Mouse (Mus musculus): ENCODE measurements around the gene Gm11011.
"Not testable (repeated sequence)": the region's sequence is repeated elsewhere in the genome, so short reads cannot be mapped to it uniquely, and the experiment has no call there.

Gm11011 gene

DNA sequence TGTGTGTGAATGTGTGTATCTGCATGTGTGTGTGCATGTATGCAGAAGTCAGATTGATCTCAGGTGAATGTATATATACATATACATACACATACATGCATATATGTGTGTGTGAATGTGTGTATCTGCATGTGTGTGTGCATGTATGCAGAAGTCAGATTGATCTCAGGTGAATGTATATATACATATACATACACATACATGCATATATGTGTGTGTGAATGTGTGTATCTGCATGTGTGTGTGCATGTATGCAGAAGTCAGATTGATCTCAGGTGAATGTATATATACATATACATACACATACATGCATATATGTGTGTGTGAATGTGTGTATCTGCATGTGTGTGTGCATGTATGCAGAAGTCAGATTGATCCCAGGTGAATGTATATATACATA is at the start of gene Gm11011:
Gm11011 (minus strand) TSS at position 101 of the 400 bp plus-strand sequence.
- DNase-seq (ENCODE audit: low spot score): not testable (repeated sequence)

DNA sequence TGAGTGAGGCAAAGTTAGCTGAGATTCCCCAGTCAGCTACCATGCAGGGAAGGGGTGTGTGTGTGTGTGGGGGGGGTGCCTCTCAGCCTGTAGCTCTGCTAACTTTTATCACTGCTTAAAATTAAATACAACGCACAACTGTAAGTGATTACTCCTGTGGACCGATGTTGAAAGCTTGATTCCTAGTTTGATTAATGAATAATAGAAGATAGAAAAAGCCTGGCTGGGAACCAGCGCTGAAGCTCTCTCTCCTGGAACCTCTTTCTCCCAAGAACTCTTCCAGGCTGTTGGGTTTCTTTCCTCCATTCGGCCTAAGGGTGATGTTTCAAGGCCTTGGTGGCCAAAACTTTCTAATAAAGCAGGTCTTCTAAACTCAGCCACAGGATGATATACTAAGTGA is 48.9 kb upstream of the Gm11011 start:
- DNase-seq (ENCODE audit: low spot score): no peak

DNA sequence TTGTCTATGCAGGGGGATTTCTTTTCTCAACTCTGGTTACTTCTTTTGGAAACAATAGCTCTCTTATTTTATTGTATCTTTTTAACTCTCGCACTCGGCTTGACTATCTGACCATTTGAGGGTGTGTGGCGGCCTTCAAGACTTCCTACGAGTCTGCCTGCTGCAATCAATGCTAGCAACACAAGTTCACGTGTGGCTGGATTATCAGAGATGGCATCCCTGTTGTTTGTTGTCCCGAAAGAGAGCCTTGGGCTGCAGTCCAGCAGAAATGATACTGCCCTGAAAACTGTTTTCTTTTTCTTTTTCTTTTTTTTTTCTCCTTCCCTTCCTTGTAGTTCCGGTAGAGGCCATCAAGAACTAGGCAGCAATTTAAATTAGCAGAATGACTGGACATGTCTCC is 47.9 kb upstream of the Gm11011 start:
- DNase-seq (ENCODE audit: low spot score): no peak

DNA sequence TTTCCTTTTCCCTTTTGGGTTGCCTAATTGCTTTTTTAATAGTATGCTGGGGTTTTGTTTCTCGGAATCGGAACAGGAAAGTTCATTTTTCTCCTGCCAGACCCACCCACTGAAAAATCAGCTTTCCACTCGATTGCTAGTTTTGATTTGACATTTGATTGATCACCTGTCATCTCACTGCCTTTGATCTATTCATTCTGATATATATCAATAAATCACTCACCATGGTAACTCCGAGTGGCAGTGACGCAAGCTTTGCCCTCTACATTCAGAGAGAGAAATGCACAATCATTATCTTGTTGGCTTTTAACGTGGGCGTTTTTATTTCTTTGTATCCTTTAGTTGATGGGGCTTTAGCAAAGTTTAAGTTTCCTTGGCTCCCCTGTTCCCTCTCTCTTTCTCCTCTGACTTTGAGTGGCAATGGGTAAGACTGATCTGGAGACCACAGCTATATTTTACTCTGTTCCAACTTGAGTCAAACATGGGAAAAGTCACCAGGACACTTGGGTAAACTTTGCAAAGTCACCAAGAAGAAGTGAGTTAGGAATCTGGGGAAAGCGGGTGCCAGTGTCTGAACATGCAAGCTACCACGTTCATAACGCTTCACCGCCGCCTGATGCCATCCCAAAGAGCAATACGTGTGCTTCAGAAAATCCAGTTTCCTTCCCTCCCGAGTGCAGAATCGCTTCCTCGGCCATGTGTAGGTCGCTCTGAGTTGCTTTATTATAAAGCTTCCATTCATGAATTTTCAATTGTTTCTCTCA is 47.3 kb upstream of the Gm11011 start:
- DNase-seq (ENCODE audit: low spot score): no peak

DNA sequence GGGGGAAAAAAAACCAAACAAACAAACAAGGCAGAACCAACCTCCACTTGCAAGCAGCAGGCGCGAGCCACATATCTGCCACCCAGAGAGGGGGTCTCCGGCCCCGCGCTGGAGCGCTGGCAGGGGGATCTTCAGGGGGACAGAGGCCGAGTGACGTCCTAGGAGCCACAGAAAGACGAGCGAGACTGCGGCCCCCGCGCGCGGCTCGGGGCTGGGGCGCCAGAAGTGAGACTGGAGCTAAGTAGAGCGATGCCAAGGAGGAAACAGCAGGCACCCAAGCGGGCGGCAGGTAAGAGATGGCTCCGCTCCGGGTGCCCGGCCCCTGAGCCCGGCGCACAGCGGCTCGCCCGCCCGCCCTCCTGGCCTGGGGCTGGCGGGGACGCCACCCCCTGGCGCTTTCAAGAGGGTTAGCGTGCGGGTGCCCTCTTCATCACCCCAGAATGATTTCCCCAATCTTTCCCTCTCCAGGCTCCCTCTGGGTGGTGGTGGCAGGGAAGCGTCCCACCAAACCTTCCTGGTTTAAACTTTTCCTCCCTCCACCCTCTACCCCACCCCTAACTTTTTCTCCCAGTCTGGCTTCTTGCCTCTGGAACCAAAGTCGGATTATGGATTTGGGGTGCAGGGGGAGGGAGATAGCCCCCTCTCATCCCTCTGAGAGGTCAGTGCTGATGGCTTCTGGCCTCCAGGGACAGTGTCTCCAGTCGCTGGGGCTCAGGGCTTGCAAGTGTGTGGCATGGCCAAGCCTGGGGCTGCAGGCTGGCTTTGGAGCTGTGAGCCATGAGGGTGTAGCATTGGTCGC is 46.1 kb upstream of the Gm11011 start:
- DNase-seq (ENCODE audit: low spot score): no peak

DNA sequence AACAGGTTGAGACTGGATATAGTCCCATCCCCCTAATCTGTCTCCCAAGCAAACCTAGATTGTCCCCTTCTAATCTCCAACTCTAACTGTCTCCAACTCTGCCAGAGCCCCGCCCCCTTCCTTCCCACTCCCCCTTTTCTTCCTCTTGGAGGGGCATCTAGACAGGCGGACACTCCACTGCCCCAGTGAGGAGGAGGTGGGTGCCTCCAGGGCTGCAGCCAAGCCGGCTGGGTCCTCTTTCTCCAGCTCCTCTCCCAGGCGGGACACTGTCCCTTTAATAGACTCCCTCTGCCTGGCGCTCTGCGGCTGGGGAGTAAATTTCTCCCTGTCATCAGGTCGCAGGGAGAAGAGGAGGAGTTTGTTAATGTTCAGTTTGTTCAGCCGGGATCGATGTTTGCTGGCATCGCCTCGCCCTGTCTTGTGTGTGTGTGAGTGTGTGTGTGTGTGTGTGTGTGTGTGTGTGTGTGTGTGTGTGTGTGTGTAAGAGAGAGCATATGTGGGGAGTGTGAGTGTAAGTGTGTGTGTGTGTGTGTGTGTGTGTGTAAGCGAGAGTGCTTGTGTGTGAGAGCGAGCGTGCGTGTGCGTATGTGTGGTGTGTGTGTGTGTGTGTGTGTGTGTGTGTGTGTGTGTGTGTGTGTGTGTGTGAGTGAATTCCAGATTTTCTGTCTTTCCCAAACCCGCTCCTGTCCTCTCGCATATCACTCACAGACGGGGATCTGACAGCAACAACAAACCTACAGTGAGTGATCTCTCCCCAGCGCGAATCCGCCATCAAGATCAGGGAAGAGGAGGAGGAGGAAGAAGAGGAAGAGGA is 45.0 kb upstream of the Gm11011 start, which contains the start of gene Tshz2:
Tshz2 (plus strand) TSS at position 676 of the 814 bp plus-strand sequence.
- DNase-seq (ENCODE audit: low spot score): no peak

DNA sequence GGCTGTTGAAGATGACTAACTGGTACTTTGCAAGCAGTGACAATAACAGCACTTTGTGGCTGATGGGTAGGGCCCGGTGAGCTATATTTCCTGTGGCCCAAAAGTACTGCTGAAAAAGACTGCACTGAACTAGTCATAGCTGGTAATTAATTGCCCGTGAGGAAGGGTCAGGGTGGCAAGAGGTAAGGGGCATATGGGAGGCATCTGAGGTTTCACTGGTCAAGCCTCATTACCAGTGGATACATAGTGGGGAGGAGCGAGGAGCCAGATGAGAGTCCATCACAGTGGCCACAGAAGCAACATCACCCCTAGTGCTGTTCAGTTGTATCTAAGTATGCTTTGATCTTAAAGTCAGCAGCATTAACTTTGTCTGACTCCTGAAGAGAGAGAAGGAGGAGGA is 42.5 kb upstream of the Gm11011 start:
- no peak for DNase-seq (ENCODE audit: low spot score)

DNA sequence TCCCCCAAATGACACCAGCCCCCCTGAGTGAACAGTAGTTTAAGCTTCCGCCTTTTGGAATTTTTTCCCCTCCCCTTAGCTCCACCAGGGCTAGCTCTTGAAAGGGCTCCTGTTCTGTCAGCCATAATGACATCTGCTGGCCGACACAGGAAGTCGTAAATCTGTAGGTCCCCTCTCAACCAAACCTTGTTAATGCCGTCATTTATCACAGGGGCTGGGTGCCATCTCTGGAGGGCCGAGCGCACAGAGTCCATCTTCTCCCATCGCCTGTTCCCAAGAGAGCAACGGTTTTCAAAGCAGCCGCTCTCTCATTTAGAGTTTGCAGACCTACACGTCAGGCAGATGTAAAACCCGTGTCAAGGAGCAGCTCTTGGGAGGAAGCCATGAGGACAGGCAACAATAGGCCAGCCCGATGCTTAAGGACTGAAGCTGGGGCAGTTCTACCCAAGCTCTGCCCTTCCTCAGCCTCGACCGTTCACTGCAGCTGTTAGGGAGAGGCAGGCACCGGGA is 33.7 kb upstream of the Gm11011 start:
- no peak for DNase-seq (ENCODE audit: low spot score)

DNA sequence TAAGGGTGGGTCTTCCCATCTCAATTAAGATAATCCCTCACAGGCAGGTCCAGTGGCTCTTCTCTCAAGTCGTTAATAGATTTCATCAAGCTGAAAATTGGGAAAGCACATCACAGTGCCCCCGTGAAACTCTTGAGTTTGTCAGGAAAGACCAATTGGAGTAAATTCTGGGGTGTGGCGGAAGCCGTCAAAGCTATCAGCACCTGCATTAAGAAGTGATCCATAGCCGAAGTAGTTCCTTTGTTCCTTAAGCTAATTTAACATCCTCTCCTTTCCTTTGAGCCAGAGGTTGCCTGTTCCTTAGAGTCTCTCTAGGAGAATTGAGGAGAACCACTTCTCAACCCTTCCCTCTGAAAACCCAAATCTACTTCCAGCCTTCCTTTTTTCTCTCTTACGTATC is 28.5 kb upstream of the Gm11011 start:
- DNase-seq (ENCODE audit: low spot score): no peak

DNA sequence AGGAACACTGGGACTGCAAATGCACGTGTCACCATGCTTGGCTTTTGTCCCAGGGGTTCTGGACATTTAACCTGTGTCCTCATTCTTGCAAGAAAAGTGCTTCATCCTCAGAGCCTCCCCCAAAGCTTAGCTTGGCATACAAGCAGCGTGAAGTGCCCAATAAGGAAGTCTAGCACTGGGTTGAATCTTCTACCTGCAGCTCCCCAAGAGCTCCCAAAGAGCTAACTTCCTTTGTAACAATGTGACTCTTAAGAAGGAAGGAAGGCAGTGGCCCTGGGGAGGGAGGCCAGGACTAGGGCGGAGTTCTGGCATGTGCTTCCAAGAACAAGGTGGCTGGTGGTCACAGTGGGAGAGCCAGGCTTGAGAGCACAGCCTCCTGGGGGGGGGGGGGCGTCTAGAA is 27.1 kb upstream of the Gm11011 start:
- no peak for DNase-seq (ENCODE audit: low spot score)

DNA sequence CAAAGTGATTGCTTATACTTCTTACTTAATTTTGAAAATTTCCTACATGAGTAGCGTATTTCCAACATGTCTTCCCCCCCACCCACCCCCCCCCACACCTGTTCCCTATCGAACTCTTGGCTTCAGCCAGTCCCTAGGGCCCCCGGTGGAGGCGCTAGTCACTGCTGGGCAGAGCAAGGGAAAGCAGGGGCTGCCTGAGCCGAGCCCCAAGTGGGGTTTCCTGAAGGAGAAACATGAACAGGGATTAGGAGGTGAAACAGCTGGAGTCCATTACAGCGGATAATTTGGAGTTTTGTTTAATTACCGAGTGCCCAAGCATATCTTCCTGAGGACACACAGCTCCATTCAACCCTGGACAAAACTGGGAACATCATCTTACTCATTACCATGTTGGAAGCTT is 24.0 kb upstream of the Gm11011 start:
- DNase-seq (ENCODE audit: low spot score): no peak

DNA sequence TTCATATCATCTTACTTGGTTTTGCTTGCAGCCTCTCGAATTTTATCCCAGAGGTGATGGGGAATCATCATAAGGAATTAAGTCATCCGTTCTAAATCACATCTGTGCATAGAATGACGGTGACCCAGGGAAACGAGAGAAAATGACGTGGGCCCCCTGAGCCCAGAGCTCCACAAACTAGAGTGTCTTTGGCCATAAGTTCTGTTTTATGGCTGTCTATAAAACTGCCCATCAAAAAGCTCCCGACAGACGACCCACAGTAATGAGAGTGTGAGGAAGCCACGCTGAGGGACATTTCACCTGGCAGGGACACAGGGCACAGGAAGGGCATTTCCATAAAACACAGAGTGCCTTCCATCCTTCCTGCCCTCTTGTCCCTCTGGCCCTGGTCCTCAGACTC is 23.3 kb upstream of the Gm11011 start:
- DNase-seq (ENCODE audit: low spot score): no peak

DNA sequence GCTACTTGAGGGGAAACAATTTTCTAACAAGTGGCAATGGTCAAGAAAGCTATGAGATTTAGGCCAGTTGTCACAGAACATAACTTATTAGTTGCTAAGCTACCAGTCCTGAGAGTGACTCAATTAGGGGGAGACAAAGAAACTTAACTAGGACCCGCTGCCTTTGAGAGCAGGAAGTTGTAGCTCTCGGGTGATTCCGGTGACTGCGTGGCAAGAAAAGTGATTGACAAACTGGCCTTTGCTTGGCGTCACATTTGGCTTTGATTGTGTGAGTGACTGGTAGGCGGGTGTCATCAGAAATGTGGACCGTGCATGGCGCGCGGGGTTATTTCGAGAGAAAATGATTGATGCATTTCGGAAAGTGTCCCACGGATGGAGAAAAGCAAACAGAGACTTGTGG is 22.4 kb upstream of the Gm11011 start:
- DNase-seq (ENCODE audit: low spot score): no peak

DNA sequence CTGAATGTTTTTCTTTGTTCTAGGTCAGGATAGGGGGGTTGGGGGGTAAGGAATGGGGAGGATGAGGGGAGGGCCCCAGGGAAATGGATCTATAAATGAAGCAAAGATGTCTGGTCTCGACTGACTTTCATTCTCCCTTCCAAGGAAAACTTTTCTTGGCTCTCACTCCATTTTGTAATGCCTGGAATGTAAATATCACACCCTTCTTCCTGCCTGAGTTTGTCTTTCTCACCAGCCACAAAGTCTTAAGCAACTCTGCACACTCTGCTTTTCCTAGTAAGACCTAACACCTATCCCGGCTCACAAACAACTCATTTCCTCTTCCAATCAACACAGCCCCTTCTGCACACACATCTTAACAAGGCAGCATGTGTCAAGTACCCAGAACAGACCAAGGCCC is 20.2 kb upstream of the Gm11011 start:
- DNase-seq (ENCODE audit: low spot score): no peak

DNA sequence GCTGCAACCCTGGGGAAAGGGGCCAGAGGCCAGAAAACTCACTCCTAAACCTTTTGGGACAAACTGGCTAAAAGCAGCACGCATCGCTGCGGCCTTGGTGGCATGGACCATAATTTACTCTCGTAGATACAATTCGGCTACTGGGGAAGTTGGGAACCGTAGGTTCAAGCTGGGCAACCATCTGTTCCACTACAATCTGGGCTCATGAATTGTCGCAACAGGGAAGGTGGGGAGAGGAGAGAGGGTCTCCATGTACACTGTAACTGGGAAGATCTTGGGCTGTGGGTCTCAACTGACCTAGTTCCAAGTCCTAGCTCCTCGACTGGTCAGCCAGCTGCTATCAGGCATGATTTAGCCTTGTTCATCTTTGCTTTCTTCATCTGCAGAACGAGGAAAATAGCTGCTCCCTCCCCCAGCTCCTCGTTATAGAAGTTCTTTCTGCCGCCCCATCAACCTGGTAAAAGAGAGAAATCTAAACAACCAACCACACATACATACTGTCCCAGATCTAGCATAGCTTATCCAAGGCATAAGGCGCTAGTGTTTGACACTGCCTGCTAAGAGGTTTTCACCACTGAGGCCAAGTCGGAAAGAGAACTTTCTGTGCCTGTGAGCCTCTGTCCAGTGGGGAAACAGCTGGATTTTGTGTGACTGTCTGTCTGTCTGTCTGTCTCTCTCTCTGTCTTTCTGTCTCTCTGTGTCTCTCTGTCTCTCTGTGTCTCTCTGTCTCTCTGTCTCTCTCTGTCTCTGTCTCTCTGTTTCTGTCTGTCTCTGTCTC is 19.5 kb upstream of the Gm11011 start:
- DNase-seq (ENCODE audit: low spot score): no peak

DNA sequence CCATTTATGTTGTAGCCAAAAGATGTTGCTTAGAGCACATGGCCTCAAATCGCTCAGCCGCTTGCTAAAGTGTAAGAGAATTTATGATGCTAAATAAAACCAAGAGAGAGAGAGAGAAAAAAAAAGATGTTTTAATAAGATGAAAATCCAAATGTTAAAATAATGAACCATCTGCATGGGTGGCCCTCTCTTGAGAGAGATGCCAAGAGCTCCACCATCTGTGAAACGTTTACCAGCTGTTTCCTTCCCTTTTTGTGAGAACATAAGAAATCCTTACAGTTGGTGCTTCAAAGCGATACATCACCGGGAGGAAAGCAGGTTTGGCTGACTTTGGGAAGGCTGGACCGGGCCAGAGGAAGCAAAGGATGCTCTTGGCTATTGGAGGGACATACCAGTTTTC is 12.6 kb upstream of the Gm11011 start:
- DNase-seq (ENCODE audit: low spot score): no peak

DNA sequence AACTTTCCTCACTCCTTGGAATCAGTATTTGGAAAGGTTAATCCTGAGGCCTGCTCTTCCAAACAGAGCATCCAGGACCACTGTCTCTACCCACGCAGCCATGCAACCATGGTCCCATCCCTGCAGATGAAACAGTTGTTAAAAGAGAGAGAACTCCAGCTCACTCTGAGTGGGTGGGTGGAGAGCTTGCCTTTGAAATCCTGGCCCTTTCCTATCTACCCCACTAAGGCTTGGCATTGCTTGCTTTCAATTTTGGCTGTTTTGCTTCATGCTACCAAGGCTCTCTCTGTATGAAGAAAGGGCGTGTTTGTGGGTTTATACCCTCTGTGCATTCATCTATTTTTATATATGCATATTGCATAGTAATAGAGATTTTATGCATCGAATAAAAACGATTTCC is 12.0 kb upstream of the Gm11011 start:
- no peak for DNase-seq (ENCODE audit: low spot score)

DNA sequence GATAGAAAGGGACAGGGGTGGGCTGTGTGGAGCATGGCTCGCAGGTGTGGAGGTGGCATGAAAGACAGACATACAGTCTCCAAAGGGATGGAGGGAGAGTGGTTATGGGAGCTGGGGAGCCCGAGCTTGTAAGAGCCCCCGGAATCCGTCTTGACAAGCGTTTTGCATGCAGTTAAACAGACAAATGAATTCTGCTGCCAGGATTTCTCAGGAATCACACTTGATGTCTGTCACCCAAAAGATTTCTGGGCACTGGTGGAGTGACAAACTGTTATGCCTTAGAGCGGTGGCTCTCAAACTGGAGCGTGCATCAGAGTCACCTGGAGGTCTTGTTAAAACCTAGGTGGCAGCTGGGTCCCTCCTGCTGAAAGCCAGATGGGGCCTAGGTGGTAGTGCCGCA is 10.4 kb upstream of the Gm11011 start:
- no peak for DNase-seq (ENCODE audit: low spot score)

DNA sequence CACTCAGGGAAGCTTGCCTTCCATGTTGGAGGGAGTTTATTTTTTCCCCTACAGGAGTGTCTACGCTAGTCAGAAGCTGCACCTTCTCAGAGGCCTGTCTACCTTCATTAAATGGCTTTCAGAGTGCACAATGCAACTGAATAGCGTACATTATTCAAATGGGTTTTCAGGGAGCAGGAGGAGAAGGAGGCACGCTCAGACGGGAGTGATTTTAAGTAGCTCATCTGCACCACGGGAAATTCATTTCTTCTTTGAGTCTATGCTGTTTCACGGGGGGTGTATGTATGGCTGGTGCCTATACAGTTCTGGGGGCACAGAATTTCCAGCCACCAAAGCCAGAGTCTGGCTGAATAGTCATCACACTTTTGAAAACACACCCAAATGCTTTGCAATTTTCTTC is 9.8 kb upstream of the Gm11011 start:
- no peak for DNase-seq (ENCODE audit: low spot score)

DNA sequence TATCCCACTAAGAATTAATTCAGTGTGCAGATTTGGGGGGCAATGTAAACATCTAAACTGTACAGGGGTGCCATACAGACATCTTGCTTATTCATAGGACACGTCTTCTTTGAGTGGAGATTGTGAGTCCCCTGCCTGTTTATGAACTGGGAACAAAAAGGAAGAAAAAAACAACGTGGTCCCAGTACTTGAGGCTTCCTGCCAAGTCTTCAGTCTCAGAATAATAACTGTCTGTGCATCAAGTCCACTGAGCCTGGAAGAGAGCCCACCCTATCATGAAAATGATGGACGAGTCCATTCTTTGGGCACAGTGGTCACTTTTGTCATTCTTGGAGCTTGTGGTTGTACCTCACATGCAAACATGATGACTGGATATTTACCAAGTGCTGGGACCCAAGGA is 6.2 kb upstream of the Gm11011 start:
- no peak for DNase-seq (ENCODE audit: low spot score)

DNA sequence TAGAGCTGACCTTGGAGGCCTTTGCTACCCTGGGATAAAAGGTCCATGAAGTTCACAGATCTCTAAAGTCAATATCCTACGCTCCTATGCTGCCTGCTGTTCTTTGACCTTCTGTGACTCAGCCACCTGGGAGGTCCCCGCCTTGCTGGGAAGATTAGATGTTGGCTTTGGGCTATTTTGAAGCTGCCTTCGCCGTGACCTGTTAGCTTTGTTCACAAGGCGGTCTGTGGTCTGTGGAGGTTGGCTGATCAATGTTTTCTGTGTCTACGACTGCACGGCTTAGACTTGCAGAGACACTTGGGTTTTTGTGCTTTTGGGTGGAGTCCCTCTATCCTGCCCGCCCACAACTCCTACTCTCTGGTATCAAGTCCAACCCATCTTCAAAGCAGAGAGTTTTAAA is 2.9 kb upstream of the Gm11011 start:
- no peak for DNase-seq (ENCODE audit: low spot score)

DNA sequence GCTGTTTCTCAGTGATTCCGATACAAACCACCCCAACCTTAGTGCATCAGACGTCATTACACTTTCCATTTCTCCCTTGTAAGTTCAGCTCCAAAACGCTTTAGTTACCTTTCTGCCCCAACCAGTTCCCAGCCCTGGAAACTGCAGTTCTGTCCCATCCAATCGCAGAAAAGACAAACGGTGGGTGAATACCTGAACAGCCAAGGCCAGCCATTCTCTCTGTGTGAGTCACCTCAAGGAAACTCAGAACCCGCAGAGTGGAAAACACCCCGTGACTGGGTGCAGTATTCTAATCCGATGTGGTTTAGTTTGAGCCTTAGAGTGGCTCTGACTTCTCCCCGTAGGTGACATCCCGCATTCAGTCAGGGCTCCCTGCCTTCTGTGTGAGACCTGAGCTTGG is 2.2 kb upstream of the Gm11011 start:
- DNase-seq (ENCODE audit: low spot score): no peak
